Mouse (Mus musculus) spleen, postnatal 10 days (tissue): ENCODE results near the gene Ctu2.

Experiments
- DNase-seq, 2 experiments: peaks; one replicate each; pipeline ENCODE4 v3.0.0; 2021 to 2022; ENCODE audit warnings: low spot score in 2 of 2

Ctu2 gene

GRCm38 (mm10) chr8:122445203-122445602 lies 30.7 kb upstream of the Ctu2 start:
- no peak for DNase-seq

GRCm38 (mm10) chr8:122451161-122451703 lies 24.7 kb upstream of the Ctu2 start:
- no peak for DNase-seq

DNA sequence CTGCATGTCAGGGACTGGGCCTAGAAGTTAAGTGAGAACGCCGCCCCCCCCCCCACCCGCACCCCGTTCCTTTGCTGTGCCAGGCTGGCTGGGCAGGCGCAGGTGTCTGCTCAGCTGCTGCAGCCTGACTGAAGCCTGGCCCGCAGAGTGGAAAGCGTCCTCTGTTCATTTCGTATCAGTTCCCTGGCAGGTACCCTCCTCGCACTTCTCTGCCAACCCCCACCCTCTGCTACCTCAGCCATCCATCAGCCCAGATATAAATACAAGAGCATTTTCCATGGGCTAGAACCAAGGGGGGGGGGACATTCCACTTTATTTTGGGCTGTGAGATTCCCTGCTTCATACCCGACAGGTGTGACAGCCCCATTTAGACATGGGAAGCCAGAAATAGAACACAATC lies 23.8 kb upstream of the Ctu2 start:
- no peak for DNase-seq

DNA sequence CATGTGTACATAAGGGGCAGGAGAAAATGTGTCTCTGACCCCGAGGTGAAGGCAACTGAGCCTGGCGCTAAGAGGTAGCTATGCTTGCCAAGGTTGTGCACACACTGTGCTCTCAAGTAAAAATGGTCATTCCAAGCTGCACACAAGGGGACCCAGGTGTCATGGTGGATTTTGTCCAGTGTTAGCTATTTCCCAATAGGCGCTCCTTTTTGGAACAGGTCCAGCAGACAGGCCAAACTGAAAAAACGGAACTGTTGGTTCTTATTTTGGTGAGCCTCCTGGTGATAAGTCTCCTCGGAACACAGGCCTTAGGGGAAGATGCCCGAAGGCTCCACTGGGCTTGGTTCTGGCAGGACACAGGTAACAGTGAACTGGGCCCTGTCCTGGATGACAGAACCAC lies 21.5 kb upstream of the Ctu2 start:
- DNase-seq = no peak

- no peak for DNase-seq
Observed at GRCm38 (mm10) chr8:122457171-122457570, 18.8 kb upstream of the Ctu2 start.

- peak in 1 of 2 experiments; percentile 63 for DNase-seq
Observed at GRCm38 (mm10) chr8:122459218-122459900, 16.6 kb upstream of the Ctu2 start.

GRCm38 (mm10) chr8:122459990-122460389 lies 16.0 kb upstream of the Ctu2 start:
- no peak for DNase-seq

- DNase-seq = peak in 1 of 2 experiments; percentile 69
Observed at GRCm38 (mm10) chr8:122460524-122461472, 15.1 kb upstream of the Ctu2 start, which contains the start of gene Snai3. Gene Snai3 (minus strand): TSS chr8:122460733.

- no peak for DNase-seq
Observed at GRCm38 (mm10) chr8:122461473-122462148, 14.3 kb upstream of the Ctu2 start.

GRCm38 (mm10) chr8:122462510-122462909 lies 13.4 kb upstream of the Ctu2 start:
- no peak for DNase-seq

DNA sequence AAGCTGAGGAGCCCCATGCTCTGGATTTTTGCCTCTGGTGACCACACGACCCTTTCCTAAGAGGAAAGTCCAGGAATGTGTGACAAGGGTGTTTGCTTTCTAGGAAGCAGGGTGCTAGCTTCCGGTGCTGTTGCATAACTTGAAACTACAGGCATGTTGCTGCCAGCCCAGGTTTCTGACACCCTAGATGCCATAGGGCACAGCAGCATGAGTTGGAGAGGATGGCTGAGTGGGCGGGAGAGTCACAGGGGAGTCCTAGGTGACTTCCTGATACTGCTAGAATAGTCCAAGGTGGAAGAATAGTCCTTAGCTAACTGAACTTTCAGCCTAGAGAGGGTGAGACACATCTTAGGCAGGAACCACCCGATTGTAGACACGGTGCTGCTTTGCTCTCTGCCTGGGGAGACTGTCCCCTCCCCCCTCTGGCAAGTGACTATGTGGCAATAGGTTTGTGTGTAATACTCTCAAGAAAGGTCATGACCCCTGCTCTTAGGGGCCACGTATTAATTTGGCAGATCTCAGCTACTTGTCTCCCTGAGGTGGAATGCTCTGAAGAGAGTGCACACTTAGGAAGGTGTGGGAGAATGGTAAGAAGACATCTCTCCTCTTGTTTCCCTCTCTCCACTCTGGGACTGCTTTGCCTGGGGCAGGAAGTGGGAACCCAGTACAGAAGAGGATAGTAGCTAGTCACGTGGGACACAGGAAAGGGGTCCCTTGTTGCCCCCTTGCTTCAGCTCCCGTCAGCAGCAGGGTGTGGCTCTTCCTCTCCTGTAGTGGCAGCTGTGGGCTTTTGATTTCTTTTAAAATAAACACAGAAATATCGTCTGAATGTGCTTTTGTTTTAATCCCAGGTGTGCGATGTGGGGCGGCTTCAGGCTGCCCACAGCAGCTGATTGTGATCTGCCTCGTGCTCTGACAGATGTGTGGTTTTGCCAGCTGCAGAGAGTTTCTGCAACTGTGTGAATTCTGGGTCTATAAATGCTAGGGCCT lies 12.0 kb upstream of the Ctu2 start:
- no peak for DNase-seq

DNA sequence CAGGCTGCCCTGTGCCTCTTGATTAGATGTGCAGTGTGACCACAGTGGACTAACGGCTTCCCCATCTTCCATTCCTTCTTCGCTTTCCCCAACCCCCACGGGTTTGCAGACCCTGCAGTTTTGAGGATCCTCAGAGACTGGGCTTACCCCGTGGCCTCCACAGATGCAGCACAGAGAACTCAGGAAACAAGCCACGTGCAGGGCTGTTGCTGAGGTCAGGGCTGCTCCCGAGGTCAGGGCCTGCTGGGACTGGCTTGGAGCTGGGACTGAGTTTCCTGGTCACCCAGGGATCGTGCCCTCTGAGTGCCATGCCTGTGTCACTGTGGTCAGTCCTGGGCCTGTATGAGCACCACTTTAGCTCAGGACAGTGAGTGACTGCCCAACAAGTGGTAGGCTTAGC lies 11.0 kb upstream of the Ctu2 start:
- no peak for DNase-seq

DNA sequence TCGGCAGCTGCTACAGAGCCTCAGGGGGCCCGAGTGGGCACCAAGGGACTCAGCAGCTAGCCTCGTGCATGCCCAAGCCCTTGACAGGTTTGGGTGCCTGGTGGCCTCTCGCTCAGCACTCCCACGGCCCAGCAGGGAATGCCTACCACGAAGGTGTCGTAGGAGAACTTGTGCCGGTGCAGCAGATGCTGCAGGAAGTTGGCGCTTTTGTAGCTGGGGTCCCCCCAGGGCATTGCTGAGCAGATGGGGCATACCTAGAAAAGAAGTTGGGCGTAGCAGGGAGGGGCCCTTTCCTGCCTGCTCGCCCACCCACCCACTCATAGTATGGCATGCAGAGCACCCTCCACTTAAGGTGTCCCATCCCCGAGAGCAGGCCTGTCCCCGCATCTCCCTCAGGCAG lies 8.1 kb upstream of the Ctu2 start:
- no peak for DNase-seq

DNA sequence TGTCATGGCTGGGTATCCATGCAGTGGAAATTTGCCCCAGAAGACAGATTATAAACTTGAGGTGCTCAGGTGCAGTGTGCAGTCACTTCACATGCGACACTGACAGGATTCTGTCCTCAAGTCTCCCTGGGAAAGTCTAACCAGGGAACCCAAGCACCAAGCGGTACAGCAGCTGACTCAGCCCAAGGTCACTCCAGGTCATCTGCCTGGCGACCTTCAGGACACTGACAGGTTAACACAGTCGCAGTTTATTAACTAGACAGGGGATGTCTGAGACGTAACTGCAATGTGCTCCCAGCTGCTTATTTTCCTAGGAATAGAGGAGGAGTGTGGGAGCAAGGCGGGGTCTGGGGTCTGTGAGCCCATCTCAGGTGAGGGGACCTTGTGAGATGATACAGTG lies 6.5 kb upstream of the Ctu2 start:
- DNase-seq = no peak

DNA sequence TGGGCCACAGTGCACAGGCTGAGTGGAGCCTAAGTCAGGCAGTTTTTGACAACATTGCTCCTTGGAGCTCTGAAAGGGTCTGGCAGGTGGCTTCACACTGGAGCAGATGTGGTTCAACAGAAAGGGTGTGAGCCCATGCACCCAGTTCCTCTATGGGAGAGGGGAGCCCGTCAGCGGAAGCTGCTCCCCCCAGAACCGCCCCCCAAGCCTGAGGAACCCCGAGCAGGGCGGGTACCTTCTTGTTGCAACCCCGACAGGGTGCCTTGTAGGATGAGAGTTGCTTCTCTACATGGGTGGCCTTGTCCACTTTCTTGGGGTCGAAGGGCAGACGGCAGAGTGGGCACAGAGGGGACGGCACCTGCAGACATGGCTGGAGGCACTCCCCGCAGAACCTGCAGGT lies 6.0 kb upstream of the Ctu2 start:
- peak in 1 of 2 experiments; percentile 35 for DNase-seq

DNA sequence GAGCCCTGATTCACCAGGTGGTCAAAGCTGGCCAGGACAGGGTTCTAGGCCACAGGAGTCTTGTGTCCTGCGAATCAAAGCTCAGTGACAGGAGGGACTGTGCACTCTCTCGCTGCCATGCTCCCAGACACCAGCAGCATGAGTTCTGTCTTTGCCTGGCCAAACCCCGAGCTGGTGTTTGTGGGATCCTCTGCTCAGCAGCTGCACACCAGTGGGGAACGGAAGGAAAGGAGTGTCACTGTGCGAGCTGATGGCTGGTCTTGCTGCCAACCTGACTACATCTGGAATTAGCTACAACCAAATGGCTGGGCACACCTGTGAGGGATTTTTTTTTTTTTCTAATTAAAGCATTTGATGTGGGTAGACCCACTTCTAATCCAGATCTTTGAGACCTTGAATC lies 5.3 kb upstream of the Ctu2 start:
- DNase-seq = no peak

GRCm38 (mm10) chr8:122473911-122474421 lies 2.0 kb upstream of the Ctu2 start:
- DNase-seq = peak in 1 of 2 experiments; percentile 36

DNA sequence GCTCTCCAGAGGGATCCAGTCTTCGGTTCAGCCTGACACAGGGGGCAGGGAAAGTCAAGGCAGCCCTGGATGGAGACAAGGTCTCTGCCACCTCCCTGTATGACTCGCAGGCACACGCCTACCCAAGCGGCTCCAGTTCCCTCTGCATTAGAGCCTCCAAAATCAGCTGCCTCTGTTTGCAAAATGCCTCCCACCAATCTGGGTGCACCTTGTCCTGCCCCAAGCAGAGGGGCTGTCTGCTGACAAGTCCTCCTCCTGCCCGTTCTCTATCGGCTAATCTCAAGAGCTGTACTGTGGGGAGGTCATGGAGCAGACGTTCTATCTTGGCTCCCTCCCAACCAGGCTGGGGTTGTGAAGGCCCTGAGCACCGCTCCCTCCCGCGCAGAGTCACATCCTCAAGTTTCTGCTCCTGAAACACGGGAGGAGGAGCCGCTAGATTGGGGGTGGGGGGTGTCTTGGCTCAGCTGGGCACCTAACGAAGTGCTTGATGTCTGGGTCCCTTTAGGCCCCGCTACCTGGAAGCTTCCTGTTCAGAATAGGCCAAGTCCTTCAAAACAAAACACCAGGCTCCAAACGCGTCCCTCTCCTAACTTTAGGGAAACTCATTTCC lies 887 bp upstream of the Ctu2 start:
- DNase-seq = peak; percentile 49 to 59

GRCm38 (mm10) chr8:122482448-122482847 lies 6.5 kb downstream of the Ctu2 start:
- no peak for DNase-seq

GRCm38 (mm10) chr8:122483877-122484276 lies 7.9 kb downstream of the Ctu2 start:
- no peak for DNase-seq
